Mouse (Mus musculus) MEL (cell line): Measurements from ENCODE around the gene Ambra1.

Experiments
- CTCF ChIP-seq, 3 experiments: IDR thresholded peaks in 2 of 3; conservative IDR thresholded peaks in 1 of 3; 2 replicates each; pipeline ENCODE4 v1.5.1; 2011 to 2012; ENCODE audit warnings: low read length in 3 of 3, low read depth in 2 of 3, mild to moderate bottlenecking in 2 of 3, improper control_type of control experiment in 1 of 3, inconsistent platforms in 1 of 3, mixed read lengths in 1 of 3, moderate library complexity in 1 of 3; ENCODE audit not compliant: control insufficient read depth in 1 of 3, insufficient read depth in 1 of 3, poor library complexity in 1 of 3, severe bottlenecking in 1 of 3
- EP300 ChIP-seq, 2 experiments: IDR thresholded peaks; 2 replicates each; pipeline ENCODE4 v1.6.1; 2011; ENCODE audit warnings: improper control_type of control experiment in 2 of 2, low read length in 2 of 2, low read depth in 1 of 2, mild to moderate bottlenecking in 1 of 2
- MYB ChIP-seq: IDR thresholded peaks from 2 replicates; pipeline ENCODE4 v1.6.1; 2011; ENCODE audit warnings: mild to moderate bottlenecking, low read depth, low read length, improper control_type of control experiment
- MYC ChIP-seq: IDR thresholded peaks from 2 replicates; pipeline ENCODE4 v1.6.1; 2011; ENCODE audit warnings: low read depth, mild to moderate bottlenecking, low read length, improper control_type of control experiment, moderate library complexity
- POLR2A ChIP-seq, 2 experiments: IDR thresholded peaks; 2 replicates each; pipeline ENCODE4 v1.6.1; 2011 to 2012; ENCODE audit warnings: low read length in 2 of 2, mild to moderate bottlenecking in 2 of 2, control low read depth in 1 of 2, improper control_type of control experiment in 1 of 2, low read depth in 1 of 2, moderate library complexity in 1 of 2; ENCODE audit not compliant: control insufficient read depth in 1 of 2, insufficient read depth in 1 of 2, poor library complexity in 1 of 2
- RCOR1 ChIP-seq: IDR thresholded peaks from 2 replicates; pipeline ENCODE4 v1.6.1; 2012; ENCODE audit warnings: low read depth, mild to moderate bottlenecking, inconsistent platforms, low read length, improper control_type of control experiment
- TCF12 ChIP-seq: IDR thresholded peaks from 2 replicates; pipeline ENCODE4 v1.6.1; 2014; ENCODE audit warnings: low read depth, mild to moderate bottlenecking, inconsistent platforms, low read length, improper control_type of control experiment, moderate library complexity
- ZMIZ1 ChIP-seq: IDR thresholded peaks from 2 replicates; pipeline ENCODE4 v1.6.1; 2012; ENCODE audit warnings: low read depth, mild to moderate bottlenecking, inconsistent platforms, low read length, improper control_type of control experiment, moderate library complexity
- ZNF384 ChIP-seq: IDR thresholded peaks from 2 replicates; pipeline ENCODE4 v1.6.1; 2012; ENCODE audit warnings: low read depth, mild to moderate bottlenecking, inconsistent platforms, low read length, improper control_type of control experiment

DNA sequence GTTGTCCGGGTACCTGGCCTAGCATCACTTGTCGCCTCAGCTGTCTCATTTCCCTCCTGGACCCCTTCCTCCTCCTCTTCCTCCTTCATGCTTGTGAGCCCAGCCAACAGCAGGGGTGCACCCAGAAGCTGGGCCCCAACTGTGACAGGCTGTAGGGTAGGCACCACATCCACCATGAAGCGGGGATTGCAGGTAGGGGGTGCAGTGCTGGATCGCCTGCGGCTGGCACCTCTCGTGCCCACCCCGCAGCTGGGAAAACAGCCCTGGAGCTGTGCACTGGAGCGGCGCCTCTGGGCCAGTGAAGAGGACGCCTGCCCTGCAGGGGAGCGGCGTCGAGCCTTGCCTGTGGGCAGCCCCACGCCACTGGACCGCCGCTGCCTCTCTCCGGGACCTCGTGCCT, 215.5 kb downstream of the Ambra1 start, which contains the start of gene Gm9821:
- no peak for TF ChIP-seq MYB
- TF ChIP-seq POLR2A (IDR thresholded peaks at IDR 0.05; ENCODE audit: control insufficient read depth in 1 of 2, insufficient read depth in 1 of 2, low read depth in 1 of 2, low read length in 2 of 2, poor library complexity in 1 of 2), result no peak
- no peak for TF ChIP-seq CTCF (IDR thresholded peaks at IDR 0.05 in 2 of 3, conservative IDR thresholded peaks at IDR 0.05 in 1 of 3; ENCODE audit: control insufficient read depth in 1 of 3, insufficient read depth in 1 of 3, low read depth in 2 of 3, low read length in 3 of 3, poor library complexity in 1 of 3, severe bottlenecking in 1 of 3)
- TF ChIP-seq EP300 (IDR thresholded peaks at IDR 0.05; ENCODE audit: low read depth in 1 of 2, low read length in 2 of 2), result no peak
- TF ChIP-seq RCOR1, result no peak
- TF ChIP-seq TCF12, result no peak
- TF ChIP-seq ZNF384, result no peak
- no peak for TF ChIP-seq ZMIZ1
- no peak for TF ChIP-seq MYC
